Mouse (Mus musculus) retina, postnatal 1 day (tissue): ENCODE data around the gene Dhdh.
"Not testable (repeated sequence)": the region's sequence is repeated elsewhere in the genome, so short reads cannot be mapped to it uniquely, and the experiment has no call there.

ENCODE experiments used
- DNase-seq: peaks from one replicate; pipeline ENCODE4 v3.0.0-alpha.2; 2012

The Dhdh gene

DNA sequence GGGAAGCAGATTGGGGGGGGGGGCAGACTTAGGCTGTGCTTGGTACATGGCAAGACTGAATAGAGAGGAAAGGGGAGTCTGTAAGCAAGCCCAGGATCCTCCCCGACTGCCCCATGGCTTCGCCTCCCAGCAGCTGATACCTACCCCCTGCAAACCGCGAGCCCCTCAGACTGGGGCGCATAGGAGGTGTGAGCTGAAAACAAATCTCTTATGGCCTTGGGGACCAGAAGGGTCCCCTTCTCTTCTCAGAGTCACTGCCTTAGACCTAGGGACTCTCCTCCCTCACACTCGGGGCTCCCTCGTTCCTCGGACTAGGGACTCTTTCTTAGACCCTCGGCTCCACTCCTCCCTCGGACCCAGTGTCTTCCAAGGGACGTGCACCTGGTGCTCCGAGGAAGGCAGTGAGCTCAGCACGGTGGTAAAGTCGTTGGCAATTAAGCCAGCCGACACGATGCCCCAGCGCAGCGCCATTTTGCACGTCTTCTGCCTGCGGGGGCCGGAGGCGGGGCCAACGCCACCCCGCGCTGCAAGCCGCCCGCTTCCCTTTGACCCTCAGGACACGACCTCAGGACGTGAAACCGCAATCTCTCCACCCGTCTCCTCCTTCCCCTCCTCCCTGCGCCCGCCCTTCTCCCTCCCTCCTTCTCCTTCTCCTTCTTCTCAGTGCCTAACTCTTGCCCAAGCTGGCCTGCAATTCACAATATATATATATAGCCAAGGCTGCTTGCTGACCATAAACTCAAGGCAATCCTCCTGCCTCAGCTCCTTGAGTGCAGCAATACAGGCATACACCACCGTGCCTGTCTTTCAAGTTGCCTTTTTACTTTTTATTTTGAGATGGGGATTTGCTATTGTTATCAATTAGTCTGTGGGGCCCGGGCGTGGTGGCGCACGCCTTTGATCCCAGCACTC, at the start of gene Dhdh:
Dhdh (minus strand) TSS at position 513 of the 912 bp plus-strand sequence.
- peak; percentile 76 for DNase-seq

- DNase-seq: no peak
These were observed 49.0 kb upstream of the Dhdh start for GRCm38 (mm10) chr7:45537602-45538001.

GRCm38 (mm10) chr7:45535676-45536075, 47.1 kb upstream of the Dhdh start:
- no peak for DNase-seq

DNA sequence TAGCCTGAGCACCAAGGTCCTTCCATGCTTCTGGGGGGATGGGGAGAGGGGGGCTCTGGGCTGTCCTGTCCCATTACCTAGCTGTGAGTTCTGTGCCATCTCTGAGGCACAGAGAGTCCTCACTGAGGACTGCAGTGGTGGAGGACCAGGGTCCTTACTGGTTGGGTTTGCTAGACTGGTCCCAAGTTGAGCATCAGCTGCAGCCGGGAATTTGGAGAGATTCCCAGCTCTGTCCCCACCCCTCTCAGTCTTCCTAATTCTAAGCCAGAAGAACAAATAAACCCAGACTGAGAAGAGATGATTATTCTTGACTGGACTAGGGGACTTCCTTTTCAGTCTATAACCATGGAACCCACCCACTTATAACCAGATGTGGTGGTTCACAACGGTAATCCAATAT, 42.0 kb upstream of the Dhdh start:
- DNase-seq: no peak

DNA sequence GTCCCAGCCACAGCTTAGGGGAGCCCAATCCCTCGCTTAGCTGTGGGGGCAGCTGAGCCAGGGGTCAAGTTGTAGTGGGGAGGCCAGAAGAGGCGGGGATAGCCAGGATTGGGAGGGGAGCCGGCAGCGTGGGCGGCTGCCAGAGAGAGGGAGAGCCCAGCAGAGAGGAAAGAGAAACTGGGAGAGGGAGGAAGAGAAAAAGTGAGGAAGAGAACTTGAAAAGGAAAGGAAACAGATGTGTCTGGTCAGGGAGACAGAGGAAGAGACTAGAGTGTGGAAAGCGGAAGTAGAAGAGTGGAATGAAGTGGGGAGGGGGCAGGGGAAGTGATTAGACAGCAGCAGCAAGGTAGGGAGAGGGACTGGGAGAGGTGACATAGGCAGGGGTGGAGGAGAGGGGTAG, 40.9 kb upstream of the Dhdh start:
- DNase-seq: no peak

DNA sequence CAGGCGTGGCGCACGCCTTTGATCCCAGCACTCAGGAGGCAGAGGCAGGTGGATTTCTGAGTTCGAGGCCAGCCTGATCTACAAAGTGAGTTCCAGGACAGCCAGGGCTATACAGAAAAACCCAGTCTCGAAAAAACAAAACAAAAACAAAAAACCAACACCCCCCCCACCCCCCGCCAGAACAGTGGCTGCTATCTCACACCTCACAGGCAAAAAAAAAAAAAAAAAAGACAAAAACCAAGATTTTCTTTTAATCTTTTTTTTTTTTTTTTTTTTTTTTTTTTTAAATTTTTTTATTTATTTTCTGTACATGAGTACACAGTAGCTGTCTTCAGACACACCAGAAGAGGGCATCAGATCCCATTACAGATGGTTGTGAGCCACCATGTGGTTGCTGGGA, 38.6 kb upstream of the Dhdh start:
- not testable (repeated sequence) for DNase-seq

DNA sequence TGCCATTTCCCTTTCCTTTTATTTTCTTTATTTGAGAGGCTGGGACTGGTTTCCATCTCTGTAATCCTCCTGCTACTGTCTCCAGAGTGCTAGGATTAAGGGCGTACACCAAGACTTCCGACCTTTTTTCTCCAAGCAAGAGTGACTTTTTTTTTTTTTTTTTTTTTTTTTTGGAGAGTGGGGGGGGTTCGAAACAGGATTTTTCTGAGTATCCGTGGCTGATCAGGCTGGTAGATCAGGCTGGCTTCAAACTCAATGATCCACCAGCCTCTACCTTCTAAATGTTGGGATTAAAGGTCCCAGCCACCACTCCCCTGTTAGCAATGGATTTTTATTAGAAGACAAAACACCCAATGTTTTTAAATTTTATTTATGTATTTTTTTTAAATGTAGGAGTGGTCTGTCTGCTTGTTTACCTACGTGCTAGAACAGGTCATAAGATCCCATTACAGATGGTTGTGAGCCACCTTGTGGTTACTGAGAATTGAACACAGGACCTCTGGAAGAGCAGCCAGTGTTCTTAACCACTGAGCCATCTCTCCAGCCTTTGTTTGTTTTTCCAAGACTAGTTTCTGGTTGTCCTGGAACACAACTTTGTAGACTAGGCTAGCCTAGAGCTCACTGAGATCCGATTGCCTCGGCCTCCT, 38.0 kb upstream of the Dhdh start:
- DNase-seq: no peak

DNA sequence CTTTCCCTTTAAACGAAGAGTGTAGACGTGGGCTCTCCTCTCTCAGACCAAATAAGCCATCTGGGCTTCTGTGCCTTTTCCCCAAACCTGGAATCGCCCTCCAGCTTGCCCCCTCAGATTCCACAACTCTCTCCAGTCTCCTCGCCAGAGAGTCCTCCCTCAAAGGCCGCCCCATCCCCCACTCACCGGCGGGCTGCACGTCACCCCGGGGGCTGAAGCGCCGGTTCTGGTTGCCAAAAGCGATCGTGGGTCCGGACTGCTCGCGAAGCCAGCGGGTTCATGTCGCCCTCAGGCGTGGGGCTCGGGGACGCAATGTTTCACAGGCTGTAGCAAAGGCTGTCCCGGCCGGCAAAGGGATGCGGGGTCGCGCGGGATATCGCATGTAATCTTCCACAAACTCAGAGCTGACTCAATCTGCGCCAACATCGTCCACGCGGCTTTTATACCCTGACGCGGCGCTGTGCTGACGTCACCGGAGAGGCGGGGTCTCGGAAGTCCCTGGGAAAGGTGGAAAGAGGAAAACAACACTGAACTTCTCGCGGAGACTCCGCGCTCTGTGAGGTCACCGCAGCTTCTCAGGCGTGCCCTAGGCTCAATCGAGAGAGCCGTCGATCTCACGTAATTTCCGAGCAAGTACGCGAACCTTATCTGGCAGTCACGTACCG, 37.3 kb upstream of the Dhdh start, which contains the start of the genes Ppp1r15a and Plekha4:
Ppp1r15a (minus strand) TSS at position 460 of the 665 bp plus-strand sequence.
Plekha4 (plus strand) TSS at position 522 of the 665 bp plus-strand sequence.
- peak; percentile 94 for DNase-seq

GRCm38 (mm10) chr7:45524841-45525621, 36.4 kb upstream of the Dhdh start:
- DNase-seq: no peak

DNA sequence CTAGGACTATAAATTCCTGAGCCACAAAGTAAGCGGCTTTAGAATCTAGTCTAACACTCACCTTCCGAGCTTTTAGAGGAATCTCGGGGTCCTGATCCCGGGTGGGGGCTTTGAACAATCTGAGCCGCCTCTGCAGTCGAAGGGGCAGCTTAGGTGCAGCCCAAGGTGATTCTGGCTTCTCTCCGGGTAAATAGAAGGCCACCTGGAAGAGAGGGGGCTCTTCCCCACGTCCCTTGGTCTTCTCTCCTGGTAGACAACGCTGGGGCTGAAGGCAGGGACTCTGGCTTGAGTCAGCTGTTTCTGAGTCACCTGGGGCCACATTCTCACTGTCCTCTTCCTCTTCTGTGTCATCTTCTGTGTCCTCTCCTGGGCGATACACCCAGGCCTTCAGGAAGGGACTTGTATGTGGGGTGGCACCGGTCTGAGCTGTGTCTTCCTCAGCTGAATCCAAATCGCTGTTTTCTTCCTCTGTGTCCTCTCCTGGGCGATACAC, 35.1 kb upstream of the Dhdh start:
- no peak for DNase-seq

DNA sequence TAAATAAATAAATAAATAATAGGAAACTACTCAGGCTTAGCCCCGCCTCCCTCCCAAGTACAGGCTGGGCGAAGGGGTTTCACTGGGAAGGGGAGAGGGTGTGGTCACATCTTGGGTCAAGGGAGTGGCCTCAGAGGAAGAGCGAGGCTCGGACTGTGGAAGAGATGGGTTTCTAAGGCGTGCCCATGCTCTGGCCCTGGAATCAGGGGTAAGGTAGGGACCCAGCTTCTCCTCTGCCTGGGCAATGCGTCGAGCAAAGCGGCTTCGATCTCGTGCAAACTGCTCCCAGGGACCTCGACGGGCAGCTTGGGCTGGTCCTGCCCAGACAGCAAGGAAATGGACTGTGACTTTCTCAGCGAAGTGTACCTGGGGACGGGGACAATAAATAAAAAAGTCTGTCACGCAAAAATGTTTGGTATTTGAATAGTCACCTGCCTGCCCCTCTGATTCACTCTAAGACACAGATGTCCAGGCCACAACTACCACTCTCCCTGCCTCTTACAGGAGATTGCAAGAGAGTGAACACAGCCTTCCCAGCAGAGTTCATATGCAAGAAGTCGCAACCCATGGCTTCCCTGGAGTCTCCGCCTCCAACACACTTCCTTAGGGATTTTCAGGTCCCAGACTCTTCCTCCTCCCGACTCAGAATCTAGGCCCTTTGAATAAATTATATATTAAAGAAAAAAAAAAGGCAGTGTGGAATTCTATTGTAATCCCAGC, 34.5 kb upstream of the Dhdh start:
- no peak for DNase-seq

DNA sequence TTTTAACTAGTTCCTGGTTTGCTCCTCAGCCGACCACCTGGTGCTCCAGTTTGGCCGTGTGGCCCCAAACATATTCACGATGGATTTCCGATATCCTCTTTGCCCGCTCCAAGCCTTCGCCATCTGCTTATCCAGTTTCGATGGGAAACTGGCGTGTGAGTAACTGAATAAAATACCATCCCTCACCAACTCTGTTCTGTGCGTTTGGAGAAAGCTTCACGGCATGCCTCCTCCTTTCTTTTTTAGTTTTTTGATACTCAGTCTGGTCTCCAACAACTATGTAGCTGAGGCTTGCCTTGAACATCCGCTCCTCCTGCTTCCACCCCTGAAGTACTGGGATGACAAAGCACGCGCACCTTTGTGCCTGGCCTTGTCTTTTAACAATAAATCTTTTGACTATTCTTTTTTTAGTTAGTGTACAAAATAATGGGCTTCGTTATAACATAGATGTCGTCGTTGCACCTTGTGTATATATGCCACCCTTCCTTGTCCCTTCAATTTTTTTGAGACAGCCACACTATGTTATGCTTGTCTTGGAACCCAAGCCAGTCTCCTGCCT, 33.7 kb upstream of the Dhdh start:
- DNase-seq: no peak

GRCm38 (mm10) chr7:45521728-45522184, 33.2 kb upstream of the Dhdh start:
- DNase-seq: peak; percentile 93

DNA sequence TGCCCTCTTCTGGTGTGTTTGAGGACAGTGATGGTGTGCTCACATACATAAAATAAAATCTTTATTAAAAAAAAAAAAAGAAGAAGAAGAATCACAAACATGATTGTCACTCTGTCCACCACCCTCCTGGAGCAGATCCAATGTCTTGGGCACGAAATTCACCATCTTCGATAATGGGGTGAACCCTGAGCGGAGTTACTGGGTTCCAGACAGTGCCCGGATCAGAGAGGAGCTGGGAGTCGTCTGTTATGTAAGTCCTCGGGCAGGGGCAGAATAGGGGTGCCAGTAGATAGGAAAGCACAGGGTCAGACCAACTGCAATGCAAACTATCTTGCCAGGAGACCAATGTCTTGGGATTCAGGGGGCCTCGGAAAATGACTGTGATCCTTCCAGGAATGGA, 32.0 kb upstream of the Dhdh start:
- no peak for DNase-seq

DNA sequence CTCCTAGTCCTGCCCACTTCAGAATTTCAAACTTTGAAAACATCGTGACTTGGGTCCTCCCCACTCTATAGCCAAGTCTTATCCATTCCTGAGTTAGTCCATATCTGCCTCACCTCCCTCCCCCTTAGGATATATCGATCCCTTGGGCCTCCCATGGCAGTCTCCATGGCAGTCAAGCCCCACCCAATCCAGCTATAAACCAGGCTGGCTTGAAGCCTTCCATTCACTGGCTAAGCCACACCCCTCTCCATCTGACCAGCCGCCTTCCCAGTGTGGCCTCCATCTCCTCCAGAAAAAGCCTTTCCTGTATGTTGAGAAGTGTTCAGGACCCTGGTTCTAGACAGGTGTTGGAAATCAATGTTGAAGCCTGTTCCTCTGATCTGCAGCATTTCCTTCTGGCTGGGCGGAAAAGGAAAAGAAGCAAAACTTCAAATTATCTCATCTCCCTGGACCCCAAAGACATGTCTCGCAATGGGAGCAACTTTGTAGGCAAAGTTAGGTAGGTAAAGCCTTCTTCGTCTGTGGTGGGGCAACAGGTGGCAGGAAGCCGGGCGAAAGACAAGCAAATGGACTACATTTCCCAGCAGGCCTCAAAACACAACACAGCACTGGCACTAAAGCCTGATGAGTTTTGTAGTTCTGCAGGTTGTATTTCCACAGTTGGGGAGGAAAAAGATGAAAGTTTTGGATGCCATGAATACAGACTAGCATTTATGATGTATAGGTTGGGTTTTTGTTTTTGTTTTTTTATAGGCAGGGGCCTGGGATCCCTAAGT, 30.9 kb upstream of the Dhdh start:
- DNase-seq: no peak

DNA sequence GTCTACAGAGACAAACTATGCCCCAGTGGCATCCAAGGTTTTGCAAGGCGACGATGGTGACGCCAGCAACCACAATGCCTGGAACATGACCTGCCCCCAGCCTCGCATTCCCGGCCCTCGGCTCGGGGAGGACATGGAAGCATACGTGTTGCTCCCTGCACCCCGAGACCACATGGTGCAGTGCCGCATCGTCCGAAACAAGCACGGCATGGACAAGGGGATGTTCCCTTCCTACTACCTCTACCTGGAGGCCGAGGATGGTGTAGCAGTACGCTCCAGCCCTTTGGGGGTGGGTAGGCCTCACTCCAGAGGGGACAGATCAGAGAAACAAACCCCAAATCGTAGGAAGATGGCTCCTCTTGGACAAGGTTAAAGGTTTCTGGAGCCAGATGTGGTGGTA, 30.0 kb upstream of the Dhdh start:
- no peak for DNase-seq

DNA sequence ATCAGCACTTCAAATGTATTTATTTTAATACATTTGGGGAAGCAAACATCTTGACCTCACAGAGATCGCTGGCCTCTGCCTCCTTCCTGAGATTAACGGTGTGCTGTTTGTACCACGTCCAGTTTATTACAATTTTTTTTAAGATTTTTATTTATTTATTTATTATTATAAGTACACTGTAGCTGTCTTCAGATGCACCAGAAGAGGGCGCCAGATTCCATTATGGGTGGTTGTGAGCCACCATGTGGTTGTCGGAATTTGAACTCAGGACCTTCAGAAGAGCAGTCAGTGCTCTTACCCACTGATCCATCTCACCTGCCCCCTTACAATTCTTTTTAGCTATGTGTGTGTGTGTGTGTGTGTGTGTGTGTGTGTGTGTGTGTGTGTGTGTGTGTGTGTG, 28.2 kb upstream of the Dhdh start:
- DNase-seq: not testable (repeated sequence)

GRCm38 (mm10) chr7:45515436-45515835, 26.8 kb upstream of the Dhdh start:
- DNase-seq: no peak

DNA sequence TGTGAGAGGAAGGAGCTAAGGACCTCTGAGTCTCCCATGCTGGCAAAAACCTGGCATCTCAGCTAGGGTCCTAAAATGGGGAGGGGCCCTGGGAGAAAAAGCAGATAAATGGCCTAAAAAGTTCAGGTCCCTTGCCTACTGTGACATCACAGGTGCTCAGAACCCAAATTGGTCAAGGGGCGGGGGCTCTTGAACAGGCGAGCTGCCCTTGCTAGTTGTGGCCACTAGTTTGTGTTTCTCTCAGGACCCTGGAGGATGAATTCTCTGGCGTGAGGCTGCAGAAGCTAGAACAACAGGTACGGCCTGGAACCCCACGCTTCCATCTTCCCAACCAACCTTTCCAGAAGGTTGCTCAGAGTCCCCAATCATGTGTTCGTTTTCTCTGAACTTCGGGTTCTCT, 25.8 kb upstream of the Dhdh start:
- no peak for DNase-seq
